Mouse (Mus musculus) retina, embryonic 14.5 days (tissue): ENCODE measurements around the gene Gse1.
"Not testable (repeated sequence)": the region's sequence is repeated elsewhere in the genome, so short reads cannot be mapped to it uniquely, and the experiment has no call there.

ENCODE experiments used
- DNase-seq: peaks from one replicate; pipeline ENCODE4 v3.0.0-alpha.2; 2015; ENCODE audit warnings: low spot score

Gse1 gene

DNA sequence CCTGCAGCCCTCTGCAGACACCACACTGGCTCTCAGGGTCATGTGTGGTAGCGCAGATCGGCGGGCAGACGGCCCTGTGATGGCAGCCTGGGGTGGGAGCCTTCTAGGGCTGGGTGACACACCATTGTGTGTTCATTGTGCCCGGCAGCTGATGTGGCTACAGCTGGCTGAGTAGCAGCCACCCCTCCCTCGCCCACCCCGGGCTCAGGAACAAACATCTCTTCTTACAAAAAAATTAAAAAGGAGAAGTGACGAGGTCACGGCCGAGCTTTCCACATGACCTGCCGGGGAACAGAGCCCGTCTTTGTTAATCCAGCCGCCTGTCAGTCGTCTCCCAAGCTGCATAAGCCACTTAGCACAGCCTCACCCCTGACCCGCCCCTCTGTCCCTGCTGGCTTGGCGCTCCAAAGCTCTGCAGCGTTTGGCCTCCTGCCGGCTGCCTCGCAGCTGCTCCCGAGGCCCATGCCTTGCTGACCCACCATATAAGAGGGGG, 94.7 kb downstream of the Gse1 start:
- DNase-seq: peak; percentile 93

DNA sequence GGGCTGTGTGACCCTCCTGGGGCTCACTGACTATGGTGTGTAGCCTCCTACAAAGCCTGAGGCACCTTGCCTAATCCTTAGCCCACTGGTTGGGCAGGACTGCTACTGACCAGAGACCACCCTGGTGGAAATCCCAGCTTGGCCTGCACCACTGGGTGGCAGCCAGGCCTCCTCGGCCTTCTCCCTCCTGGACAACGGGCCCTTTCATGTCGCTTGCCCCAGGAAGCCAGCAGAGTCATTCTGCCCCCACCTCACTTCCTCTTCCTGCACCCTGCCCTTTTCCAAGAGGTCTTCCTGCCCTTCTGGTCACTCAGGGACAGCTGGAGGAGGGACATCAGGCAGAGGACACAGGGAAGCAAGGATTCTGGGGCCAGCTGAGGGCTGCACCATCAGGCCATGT, 96.3 kb downstream of the Gse1 start:
- DNase-seq: peak; percentile 29

DNA sequence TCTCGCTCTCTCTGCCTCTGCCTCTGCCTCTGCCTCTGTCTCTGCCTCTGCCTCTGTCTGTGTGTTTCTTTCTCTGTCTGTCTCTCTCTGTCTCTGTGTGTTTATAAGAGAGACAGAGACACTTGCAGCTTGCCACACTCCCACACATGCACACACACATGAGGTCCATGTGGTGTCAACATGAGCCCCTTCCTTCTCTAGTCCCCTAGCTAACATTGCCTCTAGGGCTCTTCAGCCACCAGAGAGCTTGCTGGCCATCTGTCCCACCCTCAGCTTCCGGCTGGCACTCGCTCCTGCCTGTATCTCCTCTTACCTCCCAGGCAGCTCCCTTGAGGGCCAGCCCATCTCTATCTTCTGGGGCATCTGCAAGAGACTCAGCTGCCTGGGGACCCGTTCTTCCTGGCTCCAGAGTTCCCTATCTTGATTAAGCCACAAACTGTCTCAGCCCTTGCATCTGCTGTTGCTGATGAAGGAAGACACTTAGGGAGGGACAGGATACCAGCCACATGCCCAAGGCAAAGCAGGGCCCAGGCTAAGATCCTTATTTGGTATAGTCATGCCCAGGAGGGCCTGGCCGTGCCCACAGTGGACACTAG, 97.0 kb downstream of the Gse1 start:
- no peak for DNase-seq

DNA sequence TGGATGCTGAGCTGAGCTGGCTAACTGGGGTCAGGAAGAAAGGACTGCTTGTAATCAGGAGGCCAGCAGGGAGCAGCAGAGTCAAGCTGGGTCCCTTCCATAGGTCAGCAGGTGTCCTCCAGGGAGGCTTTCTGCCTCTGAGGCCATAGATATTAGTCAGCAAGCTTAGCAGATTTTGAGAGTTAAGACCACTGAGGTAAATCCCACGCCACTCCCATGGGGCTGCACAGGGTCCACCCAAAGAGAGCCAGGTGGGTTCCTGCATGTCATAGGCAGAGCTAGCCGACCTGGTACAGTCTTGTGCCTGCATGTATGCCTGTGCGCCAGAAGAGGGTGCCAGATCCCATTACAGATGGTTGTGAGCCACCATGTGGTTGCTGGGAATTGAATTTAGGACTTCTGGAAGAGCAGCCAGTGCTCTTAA, 98.9 kb downstream of the Gse1 start:
- peak; percentile 73 for DNase-seq

DNA sequence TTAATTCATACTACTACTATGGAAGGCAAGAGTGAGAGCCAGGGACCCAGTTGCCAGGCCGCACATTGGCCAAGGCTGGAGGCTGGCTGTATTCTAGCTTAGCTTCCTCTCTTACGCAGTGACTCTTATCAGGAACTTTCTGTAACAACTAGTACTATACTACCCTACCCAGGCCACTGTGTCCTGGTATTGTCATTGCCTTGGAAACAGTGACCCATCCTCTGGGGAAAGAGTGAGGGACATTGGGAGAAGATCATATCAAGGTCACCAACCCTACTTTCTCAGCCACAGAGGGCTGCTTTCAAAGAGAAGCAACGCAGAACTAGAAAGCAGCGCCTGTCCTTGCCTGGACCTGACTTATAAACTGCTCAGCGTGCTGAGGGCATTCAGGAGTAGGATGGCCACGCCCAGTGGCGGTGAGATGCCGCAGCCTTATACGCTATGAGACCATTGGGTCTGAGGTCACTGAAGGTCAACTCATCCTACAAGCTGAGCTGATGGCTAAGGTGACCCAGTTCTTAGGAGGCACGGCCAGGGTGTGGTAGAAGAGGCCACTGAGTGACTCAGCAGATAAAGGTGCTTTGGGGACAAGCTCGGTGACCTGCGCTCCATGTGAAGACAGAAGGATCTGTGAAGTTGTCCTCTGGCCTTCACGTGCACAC, 100.2 kb downstream of the Gse1 start:
- no peak for DNase-seq

DNA sequence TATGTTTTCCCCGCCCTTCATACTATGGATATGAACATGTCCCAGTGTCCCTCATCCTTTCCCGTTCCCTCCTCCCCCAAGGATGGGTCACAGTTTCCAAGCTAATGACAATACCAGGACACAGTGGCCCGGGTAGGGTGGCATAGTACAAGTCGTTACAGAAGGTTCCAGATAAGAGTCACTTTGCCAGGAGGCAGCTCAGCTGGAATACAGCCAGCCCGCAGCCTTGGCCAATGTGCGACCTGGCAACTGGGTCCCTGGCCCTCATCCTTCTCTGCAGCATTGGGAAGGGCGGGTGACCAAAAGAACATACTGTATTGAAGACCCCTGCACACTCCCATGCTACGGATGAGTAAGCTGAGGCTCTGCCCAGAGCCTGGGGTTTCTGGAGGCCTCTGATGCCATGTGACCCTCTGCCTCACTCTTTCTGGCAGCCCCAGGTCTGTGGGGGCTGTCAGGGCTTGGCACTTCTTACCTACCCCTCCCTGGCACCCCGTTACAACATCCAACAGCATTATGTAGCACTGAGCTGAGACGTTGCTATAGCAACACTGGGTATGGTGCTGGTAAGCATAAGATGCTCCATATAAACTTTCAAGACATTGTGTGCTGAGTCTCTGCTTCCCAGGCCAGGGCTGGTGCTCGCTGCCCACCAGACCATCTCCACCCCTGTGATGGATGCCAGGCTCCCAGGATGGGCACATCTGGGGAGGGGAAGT, 100.9 kb downstream of the Gse1 start:
- DNase-seq: no peak

DNA sequence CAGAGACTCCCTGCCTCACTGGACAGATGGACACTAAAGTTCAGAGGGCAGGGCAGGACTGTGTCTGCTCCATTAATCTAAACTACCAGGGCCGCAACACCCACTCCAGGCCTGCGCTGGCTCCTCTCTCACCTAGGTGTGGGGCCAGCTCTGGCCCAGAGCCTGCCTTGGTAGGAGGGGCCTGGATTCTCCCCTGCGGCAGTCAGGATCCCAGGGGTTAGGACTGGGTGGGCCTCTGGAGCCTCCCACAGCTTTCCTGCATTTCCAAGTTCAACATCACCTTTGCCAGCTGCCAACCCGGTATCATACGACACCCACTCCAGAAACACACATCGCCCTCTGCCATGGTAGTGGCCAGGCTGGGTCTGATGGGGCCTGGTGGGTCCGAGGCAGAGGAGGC, 102.8 kb downstream of the Gse1 start:
- no peak for DNase-seq

DNA sequence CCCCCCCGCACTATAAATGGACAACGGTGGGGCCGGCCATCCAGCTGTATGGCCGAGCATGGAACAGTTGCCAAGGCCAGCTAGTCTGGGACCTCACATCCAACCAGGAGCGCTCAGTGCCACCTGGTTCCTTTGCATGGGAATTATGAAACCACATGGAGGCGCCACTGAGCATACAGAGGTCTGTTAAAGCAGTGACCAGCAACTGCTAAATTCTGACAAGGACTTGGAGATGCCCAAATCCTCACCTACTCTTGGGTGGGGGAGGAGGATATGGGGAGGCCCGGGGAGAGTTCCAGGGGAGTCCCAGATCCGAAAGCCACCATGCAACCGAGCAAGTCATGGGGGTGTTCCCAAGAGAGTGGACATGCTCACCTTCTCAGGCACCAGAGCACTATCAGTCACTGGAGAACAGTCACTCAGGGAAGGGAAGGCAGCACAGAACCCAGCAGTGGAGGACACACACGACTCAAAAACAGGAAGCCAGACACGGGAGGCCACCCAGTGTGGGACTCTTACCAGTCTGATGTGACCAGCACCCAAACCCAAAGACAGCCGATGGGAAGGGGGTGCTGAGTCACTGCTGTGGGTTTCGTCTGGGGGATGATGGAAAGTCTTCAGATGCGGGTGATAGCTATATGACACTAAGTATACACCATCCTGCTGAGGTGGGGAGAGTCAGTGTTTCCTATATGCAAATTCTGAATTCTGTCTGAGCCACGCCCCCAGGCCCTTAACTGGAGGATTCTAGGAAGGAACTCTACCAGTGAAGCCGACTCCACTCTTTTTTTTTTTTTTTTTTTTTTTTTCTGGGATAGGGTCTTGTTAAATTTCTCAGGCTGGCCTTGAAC, 104.3 kb downstream of the Gse1 start:
- DNase-seq: peak; percentile 76

DNA sequence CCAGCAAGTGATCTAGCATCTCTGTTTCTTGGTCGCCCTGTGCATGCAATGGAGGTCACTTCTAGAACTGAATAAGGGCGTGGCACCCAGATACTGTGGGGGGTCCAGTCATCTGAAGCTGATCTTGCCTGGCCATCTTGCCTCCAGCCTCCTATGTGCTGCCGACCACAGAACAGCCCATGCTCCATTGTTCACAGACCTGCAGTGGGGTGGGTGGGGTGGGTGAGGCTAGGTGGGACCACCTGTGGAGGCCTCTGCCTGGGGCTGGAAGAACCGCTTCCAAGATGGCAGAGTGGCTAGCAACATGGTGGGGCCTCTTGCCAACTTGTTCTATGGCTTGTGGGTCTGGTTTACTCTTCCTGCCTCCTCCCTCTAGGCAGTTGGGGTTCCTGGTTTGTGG, 105.4 kb downstream of the Gse1 start:
- no peak for DNase-seq

DNA sequence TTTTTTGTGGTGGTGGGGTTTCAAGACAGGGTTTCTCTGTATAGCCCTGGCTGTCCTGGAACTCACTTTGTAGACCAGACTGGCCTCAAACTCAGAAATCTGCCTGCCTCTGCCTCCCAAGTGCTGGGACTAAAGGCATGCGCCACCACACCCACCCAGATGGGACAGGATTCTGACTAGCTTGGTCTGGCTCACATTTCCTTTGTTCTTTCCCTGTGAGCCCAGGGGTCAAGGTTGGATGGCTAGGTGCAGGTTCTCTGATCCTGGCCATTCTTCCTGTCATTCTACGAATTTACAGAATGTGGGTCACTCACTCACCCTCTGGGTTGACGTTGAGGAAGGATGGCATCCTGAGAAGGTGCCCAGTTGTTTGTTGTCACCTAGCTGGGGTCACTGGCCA, 106.0 kb downstream of the Gse1 start:
- DNase-seq: not testable (repeated sequence)

DNA sequence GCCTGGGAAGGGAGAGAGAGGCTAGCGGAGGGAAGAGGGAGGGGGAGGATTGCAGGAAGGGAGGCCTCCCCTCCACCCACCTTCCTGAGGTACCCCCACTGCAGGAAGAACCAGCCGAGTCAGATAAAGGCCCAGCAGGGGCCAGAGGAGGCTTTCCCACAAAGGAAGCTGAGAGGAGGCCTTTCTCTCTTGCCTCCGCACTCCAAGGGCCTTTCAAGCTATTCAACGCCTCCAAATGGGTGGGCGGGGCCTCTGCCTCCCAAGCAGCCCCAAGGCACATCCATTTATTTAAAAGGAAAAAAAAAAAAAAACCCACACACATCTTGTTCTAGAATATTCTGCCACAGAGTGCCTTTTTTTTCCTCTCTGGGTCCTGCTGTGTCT, 106.6 kb downstream of the Gse1 start:
- DNase-seq: no peak

DNA sequence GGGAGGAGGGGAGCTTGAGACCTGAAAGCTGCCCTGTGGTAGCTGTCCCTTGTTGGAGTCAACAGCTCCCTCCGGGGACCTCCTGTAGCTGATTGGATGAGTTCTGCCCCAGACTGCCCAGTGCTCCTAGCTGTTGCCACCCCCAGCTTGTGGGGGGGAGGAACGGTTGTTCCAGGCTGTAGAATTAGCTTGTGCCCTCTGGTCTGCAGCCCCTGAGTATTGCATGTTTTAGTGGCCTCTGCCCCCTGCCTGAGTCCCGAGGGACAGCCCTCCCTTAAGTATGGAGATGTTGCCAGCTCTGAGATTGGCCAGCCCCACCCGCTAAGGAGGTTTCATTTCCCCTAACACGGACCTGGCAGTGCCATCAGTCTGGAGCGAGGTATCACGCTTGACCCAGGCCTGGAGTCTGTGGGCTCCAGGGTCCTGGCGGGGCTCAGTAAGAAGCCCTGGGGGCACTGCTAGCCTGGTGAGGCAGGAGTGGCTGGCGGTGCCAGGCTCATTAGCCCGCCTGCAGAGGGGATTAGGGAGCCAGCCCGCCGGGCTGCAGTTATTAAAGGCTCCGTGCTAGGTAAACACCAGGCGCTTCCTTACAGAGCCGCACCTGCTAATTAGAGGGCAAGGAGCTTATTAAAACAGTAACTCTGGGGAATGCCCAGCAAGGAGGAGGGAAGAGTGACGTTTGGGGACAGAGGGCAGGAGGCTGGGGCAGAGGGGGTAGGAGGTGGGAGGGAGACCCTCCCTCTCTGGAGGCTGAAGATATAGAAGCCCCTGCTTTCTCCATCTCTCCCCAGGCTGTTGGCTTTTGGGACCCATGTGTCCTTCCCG, 107.2 kb downstream of the Gse1 start:
- peak; percentile 75 for DNase-seq

DNA sequence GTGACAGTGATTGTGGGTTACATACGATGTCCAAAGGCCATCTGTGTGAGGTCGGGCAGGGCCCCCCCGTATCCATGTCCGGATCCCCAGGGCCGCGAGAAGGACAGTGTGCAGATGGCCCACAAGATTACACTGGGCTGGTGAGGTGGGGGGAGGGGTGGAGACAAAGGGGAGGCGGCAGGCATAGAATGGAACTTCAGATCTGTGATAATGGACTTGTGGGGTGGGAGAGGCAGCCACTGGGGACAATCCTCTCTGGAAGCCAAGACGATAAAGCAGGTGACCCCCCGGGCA, 107.8 kb downstream of the Gse1 start:
- peak; percentile 73 for DNase-seq

DNA sequence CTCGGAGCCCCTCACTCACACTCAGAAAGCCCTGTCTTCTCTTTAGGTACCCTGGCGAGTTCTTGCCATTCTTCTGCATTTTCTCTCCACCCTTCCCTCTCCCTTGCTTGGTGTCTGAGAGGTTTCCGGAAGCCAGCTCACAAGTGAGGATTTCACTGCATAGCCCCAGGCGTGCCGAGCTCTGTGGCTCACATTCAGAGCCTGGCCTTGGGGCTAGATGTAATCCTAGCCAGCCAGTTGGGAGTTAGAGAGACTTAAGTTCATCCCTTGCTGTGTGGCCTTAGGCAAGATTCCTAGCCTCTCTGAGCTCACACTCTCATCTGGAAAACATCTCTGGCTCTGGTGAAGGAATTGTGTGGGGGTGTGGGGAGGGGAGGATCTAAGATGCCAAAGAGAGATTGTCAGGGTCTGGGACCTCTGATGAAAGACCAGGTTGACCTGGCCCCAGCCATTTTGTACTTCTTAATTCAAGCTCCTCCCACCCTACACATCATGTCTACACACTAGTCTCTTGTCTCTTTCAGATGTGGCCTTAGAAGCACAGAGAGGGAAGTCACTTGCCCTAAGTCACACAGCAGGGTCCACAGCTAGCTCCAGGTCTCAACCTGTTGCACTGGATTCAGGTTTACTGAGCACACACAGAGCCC, 108.8 kb downstream of the Gse1 start:
- no peak for DNase-seq

DNA sequence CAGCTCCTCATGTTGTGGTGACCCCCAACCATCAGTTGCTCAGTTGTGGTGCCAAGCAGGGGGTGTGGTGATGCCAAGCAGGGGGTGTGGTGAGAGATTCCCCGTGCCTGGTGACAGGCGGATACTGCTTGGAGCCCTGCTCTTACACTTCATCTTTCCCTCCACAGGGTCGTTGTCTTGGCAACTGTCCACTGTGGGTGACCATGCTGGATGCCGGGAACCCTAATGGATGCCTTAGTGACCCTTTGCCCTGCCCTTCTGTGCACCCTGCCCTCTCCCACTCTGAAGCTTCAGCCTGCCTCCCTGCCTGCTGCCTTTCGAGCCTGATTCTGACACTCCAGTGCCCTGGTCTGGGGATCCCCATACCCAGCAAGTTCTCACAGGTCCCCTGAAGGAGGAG, 109.4 kb downstream of the Gse1 start:
- DNase-seq: no peak

DNA sequence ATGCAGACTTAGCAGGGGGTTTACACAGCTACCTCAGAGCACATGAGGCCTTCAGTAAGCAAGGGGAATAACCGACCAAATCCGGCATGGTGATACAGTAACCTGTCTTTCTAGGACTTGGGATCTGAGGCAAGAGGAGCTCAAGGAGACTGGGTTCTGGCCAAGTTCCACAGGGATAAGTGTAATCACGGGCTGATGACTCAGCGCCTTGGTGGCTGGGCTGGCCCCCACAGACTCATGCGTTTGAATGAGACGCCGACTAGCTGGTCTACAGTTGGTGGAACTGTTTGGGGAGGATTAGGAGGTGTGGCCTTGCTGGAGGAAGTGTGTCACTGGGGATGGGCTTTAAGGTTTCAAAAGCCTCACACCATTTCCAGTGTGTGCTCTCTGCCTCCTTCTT, 110.4 kb downstream of the Gse1 start:
- DNase-seq: no peak

DNA sequence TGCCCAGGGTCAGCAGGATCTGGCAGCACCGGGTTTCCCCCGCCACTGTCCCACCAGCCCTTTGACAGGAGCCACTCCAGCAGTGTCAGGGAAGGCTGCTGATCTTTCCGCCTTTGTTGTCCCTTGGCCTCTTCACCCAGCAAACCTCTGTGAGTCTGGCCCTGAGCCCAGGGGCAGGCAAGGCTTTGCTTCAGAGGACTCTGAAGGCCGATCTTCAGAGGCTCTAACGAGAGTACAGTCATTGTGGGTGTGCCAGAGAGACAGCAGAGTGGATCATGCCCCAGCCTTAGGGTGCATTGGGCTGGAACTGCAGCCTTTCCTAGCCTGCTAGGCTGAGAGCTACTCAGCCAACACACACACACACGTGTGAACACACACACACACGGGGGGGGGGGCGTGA, 111.5 kb downstream of the Gse1 start:
- no peak for DNase-seq

DNA sequence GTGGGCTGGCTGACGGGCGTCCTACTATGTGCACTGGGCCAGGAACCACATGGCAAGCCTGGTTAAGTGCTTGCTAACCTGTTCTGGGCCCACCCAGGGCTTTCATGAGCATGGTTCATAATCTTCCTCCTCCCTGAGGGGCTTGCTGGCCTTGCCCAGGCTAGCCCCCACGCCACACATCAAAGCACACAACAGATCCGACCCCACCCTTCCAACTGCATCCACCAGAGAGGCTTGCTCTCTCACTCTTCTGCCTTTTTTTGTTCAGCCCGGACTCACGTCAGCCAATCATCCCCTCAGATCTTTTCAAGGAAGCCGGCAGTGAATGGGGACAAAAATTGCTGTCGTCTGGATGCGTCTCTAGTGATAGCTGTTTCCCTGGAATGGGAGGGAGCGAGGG, 112.9 kb downstream of the Gse1 start:
- no peak for DNase-seq

DNA sequence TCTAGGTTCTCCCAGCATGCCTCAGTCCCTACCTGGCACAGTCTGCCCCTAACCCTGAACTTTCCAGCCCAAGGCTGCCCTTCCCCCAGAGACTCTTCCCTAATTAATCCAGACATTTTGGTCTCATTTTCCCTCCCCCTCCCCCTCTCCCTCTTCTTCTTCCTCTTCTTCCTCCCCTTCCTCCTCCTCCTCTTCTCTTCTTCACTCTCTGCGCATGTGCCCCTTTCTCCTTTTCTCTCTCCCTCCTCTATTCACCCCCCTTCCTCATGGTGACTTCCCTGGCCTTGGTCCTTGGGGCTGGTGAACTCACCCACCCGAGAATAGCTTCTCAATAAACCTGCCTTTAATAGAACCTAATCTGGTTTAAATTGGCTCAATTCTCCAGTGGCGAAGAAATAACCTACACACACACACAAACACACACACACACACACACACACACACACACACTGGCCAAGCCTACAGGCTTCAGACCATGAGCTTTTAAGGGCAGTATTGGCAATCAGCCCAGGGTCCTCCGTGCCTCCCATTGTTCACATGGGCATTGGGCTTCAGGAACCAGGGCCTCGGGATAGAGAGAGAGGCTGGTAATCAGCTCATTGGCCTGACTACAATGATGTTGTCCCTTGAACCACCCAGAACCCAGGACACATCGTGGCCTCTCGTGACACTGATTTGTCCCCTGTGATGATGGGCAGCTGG, 114.7 kb downstream of the Gse1 start:
- DNase-seq: no peak

DNA sequence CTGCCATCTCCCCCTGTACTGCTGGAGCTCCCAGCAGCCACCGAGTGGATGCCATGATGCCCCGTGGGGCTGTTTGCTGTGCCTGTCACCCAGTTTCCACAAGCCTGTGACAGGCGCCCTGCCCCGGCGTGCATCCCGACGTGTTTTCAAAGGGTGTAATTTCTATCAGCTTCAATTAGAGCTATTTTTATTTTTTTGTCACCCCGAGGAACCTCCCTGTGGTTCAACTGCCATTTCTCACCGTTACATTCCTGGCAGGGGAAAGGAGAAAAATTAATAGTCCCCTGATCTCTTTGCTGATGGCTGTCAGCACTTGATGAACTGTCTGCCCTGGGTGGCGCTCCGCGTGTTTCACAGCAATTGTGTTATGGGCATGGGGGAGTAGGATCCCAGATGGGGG, 115.3 kb downstream of the Gse1 start:
- no peak for DNase-seq

DNA sequence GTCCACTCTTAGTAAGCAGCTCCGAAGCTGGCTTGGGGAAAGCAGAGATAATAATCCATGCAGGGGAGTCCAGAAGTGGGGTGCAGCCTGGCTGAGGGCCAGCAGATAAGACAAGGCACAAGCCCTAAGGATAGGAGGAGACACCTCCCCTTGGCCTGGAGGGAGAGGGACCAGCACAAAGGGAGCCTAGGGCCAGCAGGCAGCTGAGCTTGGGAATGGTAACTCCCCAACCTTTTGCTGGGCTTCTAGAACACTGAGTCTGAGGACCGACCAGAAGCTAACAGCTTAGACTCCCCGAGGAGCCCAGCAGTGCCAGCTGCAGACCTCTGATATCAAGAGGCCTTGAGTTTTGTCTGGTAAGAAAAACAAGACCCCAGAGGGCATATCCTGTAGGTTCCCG, 115.9 kb downstream of the Gse1 start:
- DNase-seq: no peak
